Mouse (Mus musculus) thymus, postnatal 14 days (tissue): Measurements from ENCODE around the gene Slc16a4.

Experiments
- DNase-seq: peaks from one replicate; pipeline ENCODE4 v3.0.0; 2021

The Slc16a4 gene

GRCm38 (mm10) chr3:107290764-107291381, at the start of gene Slc16a4:
Slc16a4 (plus strand) TSS chr3:107291230.
- no peak for DNase-seq

GRCm38 (mm10) chr3:107241389-107242094, 49.5 kb upstream of the Slc16a4 start:
- no peak for DNase-seq

- no peak for DNase-seq
These were observed 44.2 kb upstream of the Slc16a4 start for GRCm38 (mm10) chr3:107246876-107247275.

- no peak for DNase-seq
These were observed 42.0 kb upstream of the Slc16a4 start for GRCm38 (mm10) chr3:107249042-107249441.

- DNase-seq: no peak
These were observed 40.7 kb upstream of the Slc16a4 start for GRCm38 (mm10) chr3:107250320-107250719.

- DNase-seq: no peak
These were observed 39.0 kb upstream of the Slc16a4 start for GRCm38 (mm10) chr3:107252035-107252434.

GRCm38 (mm10) chr3:107253925-107254324, 37.1 kb upstream of the Slc16a4 start:
- DNase-seq: no peak

GRCm38 (mm10) chr3:107255992-107256391, 35.0 kb upstream of the Slc16a4 start:
- DNase-seq: no peak

- no peak for DNase-seq
These were observed 34.3 kb upstream of the Slc16a4 start for GRCm38 (mm10) chr3:107256724-107257123.

- DNase-seq: no peak
These were observed 33.1 kb upstream of the Slc16a4 start for GRCm38 (mm10) chr3:107257924-107258323.

- peak; percentile 56 for DNase-seq
These were observed 29.8 kb upstream of the Slc16a4 start for GRCm38 (mm10) chr3:107260956-107261850.

- DNase-seq: no peak
These were observed 29.2 kb upstream of the Slc16a4 start for GRCm38 (mm10) chr3:107261851-107262165.

GRCm38 (mm10) chr3:107266814-107267345, 24.1 kb upstream of the Slc16a4 start:
- no peak for DNase-seq

- DNase-seq: no peak
These were observed 18.6 kb upstream of the Slc16a4 start for GRCm38 (mm10) chr3:107272433-107272832.

GRCm38 (mm10) chr3:107273820-107274219, 17.2 kb upstream of the Slc16a4 start:
- DNase-seq: peak; percentile 64

- DNase-seq: no peak
These were observed 15.7 kb upstream of the Slc16a4 start for GRCm38 (mm10) chr3:107275351-107275750.

- DNase-seq: no peak
These were observed 15.0 kb upstream of the Slc16a4 start for GRCm38 (mm10) chr3:107275996-107276395.

GRCm38 (mm10) chr3:107276626-107277025, 14.4 kb upstream of the Slc16a4 start:
- no peak for DNase-seq

GRCm38 (mm10) chr3:107278479-107279269, 12.4 kb upstream of the Slc16a4 start, which contains the start of gene Lamtor5:
Lamtor5 (plus strand) TSS chr3:107278858.
- peak; percentile 92 for DNase-seq

- no peak for DNase-seq
These were observed 4.9 kb upstream of the Slc16a4 start for GRCm38 (mm10) chr3:107286123-107286522.

- DNase-seq: no peak
These were observed 3.7 kb upstream of the Slc16a4 start for GRCm38 (mm10) chr3:107287346-107287745.

GRCm38 (mm10) chr3:107295672-107296360, 4.8 kb downstream of the Slc16a4 start:
- no peak for DNase-seq
